Mouse (Mus musculus) mouse trophoblast stem cell (cell line): ENCODE data around the gene Atg2b.

Experiments
- in situ Hi-C, 2 experiments: fragments of 300-500 bp; cut with MseI, MboI; formaldehyde crosslinking; loops; 2 replicates in 1 of 2; 3 replicates in 1 of 2; pipeline ENCODE4 v1.15.1; 2025

The Atg2b gene

GRCm38 (mm10) chr12:105685001-105685691 is at the start of gene Atg2b:
Atg2b (minus strand) TSS chr12:105685211.
- in situ Hi-C loops = no loop called here

GRCm38 (mm10) chr12:105733370-105734159 is 48.6 kb upstream of the Atg2b start:
- in situ Hi-C loops = no loop called here

GRCm38 (mm10) chr12:105730851-105731460 is 45.9 kb upstream of the Atg2b start:
- in situ Hi-C loops = no loop called here

DNA sequence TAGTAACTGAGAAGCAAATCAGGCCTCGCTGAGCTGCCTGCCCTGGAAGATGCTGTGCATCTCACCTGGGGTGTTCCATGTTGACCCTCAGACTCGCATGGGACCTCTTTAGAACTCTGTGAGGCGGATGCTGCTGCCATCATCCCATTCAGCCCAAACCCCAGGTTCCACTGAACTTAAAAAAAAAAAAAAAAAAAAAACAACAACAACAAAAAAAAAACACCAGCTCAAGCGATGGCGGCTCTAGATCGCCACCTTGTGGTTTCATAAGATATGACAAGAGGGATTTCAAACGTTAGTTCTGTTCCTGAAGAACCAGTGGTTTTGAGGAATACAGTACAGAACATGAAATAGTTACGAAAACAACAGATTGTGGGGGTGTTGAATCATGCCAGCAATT is 43.0 kb upstream of the Atg2b start:
- in situ Hi-C loops = no loop called here

DNA sequence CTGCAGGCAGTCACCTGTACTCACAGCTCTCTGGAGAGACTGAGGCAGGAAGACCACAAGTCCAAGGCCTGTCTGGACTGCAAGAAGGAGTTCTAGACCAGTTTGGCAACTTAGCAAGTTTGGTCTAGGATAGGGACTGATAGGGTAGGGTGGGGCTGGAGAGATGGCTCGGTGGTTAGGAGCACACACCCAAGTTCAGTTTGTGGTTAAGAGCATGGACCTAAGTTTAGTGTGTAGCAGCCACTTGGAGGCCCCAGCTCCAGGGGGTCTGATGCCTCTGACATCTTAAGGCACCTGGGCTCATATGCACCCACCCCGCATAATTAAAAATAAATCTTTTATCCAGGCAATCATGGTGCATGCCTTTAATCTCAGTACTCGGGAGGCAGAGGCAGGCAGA is 42.3 kb upstream of the Atg2b start:
- in situ Hi-C loops = no loop called here

- in situ Hi-C loops = no loop called here
Measured at GRCm38 (mm10) chr12:105725736-105726135, 40.7 kb upstream of the Atg2b start.

DNA sequence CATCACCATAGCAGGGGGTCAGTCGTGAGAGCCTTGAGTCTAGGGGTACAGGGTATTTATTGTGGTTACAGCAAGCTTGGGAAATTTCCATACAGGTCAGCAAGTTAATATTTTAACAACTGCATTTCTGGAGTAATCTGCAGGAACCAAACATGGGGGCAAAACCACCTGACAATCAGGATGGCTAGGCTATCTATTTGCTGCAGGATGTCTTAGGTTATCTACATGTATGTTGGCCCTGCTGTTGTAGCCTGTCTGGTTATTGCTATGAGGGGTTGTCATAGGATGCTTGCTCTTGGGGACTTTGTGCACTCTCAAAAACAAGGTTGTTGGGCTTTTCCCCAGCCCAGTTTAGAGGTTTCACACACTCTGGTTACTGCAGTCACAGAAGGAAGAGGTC is 39.6 kb upstream of the Atg2b start:
- in situ Hi-C loops = no loop called here

DNA sequence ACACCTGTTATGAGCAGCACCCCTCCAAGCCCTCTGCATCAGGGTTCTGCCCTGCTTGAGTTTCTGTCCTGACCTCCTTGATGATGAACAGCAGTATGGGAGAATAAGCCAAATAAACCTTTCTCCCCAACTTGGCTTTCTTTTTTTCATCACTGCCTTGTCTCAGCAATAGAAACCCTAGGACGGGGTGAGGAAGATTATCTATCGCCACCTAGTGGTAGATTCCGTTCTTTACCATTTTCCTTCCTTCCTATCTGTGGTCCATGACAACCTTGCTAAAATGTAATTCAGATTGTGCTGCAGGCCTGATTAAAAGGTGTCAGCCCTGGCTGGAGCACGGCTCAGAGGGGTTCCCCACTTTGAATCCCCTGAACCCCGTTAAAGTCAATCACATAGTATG is 37.6 kb upstream of the Atg2b start:
- in situ Hi-C loops = no loop called here

GRCm38 (mm10) chr12:105721452-105722132 is 36.6 kb upstream of the Atg2b start:
- in situ Hi-C loops = no loop called here

GRCm38 (mm10) chr12:105720196-105720595 is 35.2 kb upstream of the Atg2b start:
- in situ Hi-C loops = no loop called here

DNA sequence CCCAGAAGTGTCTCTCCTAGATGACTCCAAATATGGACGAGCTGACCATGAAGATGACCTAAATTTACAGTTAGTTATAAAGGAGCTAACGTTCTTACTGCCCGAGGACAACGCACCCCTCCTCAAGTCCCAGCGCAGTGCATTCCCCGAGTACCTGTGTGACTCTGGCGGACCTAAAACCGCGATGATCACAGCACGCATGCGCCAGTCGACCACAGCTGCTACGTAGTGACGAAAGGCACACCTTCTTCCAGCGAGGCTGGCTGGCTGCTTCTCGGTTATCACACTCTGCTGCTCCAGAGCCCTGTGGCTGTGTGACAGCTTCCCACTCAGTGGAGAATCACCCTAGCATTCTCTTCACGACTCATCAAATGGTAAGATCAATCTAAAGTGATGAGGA is 33.6 kb upstream of the Atg2b start:
- in situ Hi-C loops = no loop called here

- in situ Hi-C loops = no loop called here
Measured at GRCm38 (mm10) chr12:105705799-105706487, 20.9 kb upstream of the Atg2b start, which contains the start of gene Ak7. Ak7 (plus strand) TSS chr12:105705976.

- in situ Hi-C loops = no loop called here
Measured at GRCm38 (mm10) chr12:105700433-105700832, 15.4 kb upstream of the Atg2b start.

GRCm38 (mm10) chr12:105697104-105697780 is 12.2 kb upstream of the Atg2b start:
- in situ Hi-C loops = no loop called here

GRCm38 (mm10) chr12:105695848-105696247 is 10.8 kb upstream of the Atg2b start:
- in situ Hi-C loops = no loop called here

DNA sequence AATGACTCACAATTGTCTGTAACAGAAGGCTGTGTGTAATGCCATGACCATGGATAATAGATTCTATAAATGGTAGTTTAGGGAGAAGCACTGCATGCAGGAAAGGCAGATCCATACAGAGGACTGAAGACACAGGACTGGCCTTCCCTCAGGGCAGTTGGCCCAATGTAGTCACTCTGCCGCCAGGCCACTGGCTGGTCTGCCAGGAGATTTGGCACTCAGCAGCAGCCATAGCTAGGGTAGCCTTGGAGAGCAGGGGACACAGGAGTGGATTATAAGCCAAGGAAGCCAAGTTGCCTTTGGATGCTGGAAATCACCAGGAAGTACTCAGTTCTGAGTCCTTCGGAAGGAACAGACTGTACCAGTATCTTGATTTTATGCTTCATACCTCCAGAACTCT is 9.0 kb upstream of the Atg2b start:
- in situ Hi-C loops = no loop called here

DNA sequence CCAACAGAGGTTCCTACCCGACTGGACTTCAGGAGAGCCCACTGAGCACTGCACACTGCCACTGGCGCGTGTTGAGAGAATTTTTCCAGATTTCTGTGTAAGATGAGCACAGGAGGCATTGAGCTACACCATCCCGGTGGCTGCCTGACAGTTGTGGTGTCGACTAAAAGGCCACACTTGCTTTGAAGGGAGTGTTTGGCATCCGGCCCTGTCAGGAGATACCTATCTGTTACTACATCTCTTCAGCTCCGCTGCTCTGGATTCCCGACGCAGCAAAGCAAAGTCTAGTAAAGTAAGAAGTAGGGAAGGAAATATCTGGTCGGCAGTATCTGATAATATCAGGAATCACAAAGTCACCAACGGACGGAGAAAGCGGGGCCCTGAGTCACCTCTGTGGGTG is 4.4 kb upstream of the Atg2b start:
- in situ Hi-C loops = no loop called here

DNA sequence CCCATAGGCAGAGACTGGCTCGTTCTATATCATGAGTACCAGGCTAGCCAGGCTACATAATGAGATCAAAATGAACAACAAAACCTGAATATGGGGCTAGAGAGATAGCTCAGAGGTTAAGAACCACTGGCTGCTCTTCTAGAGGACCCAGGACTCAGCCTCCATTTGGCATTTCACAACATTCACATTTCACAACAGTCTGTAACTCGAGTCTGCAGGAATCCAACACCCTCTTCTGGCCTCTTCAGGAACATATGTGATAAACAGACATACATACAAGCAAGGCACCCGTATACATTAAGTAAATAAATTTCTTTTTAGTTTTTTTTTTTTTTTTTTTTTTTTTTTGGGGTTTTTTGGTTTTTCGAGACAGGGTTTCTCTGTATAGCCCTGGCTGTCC is 3.5 kb upstream of the Atg2b start:
- in situ Hi-C loops = no loop called here

GRCm38 (mm10) chr12:105687416-105687815 is 2.4 kb upstream of the Atg2b start:
- in situ Hi-C loops = no loop called here

DNA sequence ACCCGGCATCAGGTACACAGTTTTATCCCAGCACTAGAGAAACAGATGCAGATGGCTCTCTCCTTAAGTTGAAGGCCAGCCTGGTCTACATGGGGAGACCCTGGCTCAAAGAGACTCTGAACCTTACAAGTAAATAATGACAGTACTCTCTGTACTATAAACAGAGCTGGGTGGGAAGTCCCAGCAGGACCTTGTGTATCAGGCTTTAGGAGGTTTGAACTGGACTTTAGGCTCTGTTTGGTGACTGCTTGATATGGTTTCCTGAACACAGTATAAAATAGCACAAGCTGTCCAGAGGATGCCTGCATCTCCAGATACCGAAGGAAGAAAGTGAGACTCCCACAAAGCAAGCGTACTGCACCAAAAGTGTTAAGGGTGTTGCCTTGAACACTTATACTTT is 1.8 kb upstream of the Atg2b start:
- in situ Hi-C loops = no loop called here
